Mouse (Mus musculus) bone marrow macrophage, adult 2 months (primary cell): ENCODE data around the gene Tmem115.

ENCODE experiments used
- CTCF ChIP-seq: IDR thresholded peaks from 2 replicates; pipeline ENCODE4 v1.5.1; 2012; ENCODE audit warnings: low read depth, mild to moderate bottlenecking, low read length, moderate library complexity
- POLR2A ChIP-seq: IDR thresholded peaks from 2 replicates; pipeline ENCODE4 v1.6.1; 2012; ENCODE audit warnings: mild to moderate bottlenecking, low read depth, low read length, borderline replicate concordance

DNA sequence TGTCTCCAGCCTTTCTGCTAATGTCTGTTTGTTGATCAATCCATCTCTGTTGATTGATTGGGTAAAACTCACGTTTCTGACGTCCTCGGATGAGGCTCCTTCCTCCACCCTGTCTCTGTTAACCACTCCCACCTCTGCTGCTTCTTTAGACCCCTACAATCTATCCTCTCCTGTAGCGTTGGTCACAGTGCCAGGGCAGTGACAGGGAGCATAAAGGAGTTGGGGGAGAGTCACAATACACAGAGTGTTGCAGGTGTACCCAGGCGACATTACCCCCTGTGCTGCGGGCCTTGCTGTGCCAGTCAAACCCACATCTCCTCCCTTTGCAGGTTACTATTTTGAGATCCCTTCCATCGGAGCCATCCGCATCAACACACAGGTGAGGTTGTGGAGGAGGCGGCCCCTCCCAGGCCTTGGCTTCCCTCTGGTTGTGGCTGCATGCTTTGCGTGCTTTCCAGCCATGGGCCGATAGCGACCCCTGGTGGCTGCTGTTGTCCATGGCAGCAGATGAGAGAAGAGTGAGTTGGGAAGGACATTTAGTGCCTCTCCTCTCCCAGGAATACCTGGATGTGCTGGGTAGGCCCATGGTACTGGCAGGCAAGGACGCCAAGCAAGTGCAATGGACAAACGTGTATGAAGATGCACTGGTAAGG lies 19.3 kb upstream of the Tmem115 start:
- TF ChIP-seq POLR2A = no peak
- TF ChIP-seq CTCF = peak; percentile 89
